Mouse (Mus musculus) cerebellum, adult 2 months (tissue): Measurements from ENCODE around the gene Ctnnbl1.

Experiments
- CTCF ChIP-seq: fragments of 200-500 bp; IDR thresholded peaks from 2 replicates; pipeline ENCODE4 v1.5.1; 2011; ENCODE audit warnings: low read depth, mild to moderate bottlenecking, control low read depth, low read length, moderate library complexity, borderline replicate concordance; ENCODE audit not compliant: insufficient read depth
- POLR2A ChIP-seq: fragments of 200-500 bp; IDR thresholded peaks from 2 replicates; pipeline ENCODE4 v1.6.1; 2011; ENCODE audit warnings: low read length, control low read depth, borderline replicate concordance; ENCODE audit not compliant: insufficient read depth

DNA sequence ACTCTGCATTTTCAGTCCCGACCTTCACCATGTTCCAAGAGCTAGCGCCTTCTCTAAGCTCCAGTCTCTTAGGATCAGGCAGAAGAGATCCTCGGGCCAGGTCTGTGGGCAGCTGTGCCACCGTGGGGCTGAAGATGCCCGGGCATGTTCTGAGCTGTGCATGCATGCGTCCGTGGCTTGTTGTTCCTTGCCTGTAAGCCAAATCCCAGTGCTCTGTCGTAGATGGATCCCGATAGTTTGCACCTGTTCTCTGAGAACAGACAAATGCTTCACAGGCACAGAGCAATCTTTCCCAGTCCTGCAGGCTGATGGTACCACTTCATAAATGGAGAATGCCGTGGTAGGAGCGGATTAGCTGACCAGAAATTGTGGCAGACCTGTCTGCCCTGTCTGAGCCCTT lies 87.0 kb downstream of the Ctnnbl1 start:
- TF ChIP-seq CTCF (no peak), POLR2A (no peak)
